Mouse (Mus musculus): Measurements from ENCODE around the gene Creb3l2. TPM values are rescaled to one million over a fixed set of nuclear protein-coding genes. Genes with fewer than 3 reads are reported as not detected.
"Not testable (repeated sequence)": the region's sequence is repeated elsewhere in the genome, so short reads cannot be mapped to it uniquely, and the experiment has no call there.

The Creb3l2 gene
- total RNA-seq, 2 experiments from 2014 or later = 5.7 to 6.3 TPM

DNA sequence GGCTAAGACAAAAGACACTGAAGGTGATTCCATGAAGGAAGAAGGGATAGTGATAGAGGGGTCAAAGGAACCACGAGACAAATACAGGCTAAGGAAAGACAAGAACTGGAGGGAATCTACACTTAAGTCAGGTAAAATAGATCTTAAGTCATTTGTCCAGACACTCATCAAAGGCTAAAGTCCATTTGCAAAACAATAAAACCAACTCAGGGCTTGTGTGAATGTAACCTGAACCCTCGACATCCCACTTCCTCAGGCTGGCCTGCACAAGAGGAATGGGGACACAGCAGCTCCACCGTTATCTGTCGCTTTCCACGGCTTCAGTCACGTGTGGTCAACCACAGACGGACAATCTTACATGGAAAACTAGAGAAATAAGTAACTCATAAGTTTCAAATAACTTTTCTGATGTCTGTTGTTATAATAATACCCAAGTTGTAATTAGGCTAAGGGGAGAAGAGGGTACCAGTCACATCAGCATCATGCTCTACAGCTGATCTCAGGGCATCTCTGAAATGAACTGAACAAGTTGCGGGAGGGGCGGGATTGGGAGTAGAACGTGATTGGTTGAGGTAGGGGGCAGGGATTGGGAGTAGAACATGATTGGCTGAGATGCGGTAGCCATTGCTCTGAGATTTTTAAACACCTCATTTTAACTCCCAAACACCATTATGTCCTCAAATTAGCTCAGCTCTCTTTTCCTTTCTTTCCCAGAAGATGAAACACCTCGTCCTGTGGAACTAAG, 63.9 kb downstream of the Creb3l2 start:
- no peak for DNase-seq
- intact Hi-C loops (cut with DNase I) = no loop called here

DNA sequence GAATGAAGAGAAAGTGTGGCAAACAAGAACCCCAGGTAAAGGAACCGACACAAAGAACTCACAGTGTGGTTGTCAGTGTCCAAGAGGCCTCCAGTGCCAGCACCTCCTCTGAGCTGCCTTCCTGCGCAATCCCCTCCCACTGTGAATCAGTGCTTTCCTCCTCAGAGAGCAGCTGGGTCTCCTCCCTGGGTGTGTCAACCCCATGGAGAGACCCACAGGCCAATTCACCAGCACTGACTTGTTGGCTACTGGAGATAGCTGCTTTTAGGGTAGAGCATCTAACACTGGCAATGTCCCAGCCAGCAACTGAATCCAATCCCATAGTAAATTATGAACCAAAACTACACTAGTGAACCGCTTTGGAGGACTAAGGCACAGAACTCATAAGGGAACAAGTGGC, 64.6 kb downstream of the Creb3l2 start:
- intact Hi-C loops (cut with DNase I) = not testable (repeated sequence)

DNA sequence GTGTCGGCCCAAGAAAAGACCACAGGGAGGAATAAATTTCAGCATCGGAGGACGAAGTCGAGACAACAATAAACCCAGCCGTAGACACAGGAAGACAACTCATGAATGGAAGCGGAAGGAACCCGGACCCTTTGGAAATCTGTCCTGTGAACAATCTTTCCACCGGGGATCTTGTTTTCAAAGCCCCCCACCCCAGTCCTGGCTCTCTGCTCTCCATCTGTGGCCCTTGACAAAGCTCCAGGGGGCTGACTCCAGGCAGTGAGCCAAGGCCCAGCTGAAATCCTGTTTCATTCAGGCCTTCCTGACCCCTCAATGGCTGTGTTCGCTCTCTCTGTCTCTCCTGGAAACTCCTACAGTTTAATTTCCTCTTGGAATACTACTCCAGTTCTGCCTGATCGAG, 66.5 kb downstream of the Creb3l2 start:
- DNase-seq = peak; percentile 82
- intact Hi-C loops (cut with DNase I) = no loop called here

More for the DNA sequence above, 64.6 kb downstream of the Creb3l2 start:
- not testable (repeated sequence) for DNase-seq

DNA sequence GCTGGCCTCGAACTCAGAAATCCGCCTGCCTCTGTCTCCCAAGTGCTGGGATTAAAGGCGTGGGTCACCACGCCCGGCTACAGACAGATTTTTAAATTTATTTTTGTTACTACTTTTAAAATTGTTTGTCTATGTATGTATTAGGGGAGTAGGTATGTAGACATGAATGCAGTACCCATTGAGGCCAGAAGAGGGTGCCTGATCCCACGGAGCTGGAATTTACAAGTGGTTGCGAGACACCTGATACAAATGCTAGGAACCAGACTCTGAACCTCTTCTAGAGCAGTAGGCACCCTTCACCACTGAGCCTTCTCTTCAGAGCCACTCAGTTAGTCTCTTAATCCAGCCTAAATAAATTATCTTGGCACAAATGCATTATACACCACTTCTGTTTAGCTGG, 70.6 kb downstream of the Creb3l2 start:
- no peak for DNase-seq
- intact Hi-C loops (cut with DNase I) = no loop called here

DNA sequence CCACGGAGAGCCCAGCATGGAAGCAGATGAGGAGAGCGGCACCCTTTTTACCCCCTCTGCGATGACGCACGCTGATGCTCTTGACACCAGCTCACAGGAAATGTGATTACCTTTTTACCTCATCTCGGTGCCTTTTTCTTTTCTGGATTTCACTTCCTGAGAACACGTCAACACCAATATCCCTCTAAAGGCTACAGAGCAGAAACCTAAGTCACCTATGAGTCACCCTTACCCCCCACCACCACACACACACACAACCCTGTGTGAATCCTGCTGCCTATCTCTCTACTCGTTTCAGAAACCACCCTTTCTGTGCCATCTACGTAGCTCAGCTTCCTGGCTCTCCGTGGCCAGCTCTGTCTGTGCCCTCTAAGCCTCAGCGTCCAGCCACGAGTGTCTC, 71.4 kb downstream of the Creb3l2 start:
- intact Hi-C loops (cut with DNase I) = no loop called here
- DNase-seq = no peak

DNA sequence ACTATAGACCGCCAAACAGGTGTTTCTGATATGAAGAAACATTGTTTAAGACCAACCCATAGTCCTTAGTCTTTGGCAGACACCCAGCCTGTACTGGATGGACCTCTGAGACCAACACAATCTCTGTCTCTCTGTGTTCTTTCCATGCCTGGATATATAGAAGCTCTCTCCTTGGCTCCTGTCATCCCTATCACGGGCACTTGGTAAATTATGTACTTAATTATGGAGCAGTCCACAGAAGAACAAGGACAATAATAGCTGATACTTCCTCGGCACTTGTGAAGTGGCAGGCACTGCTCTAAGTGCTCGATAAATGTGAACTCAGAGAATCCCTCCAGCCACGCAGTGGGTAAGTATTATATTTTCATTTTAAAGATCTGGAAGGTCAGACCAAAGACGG, 72.2 kb downstream of the Creb3l2 start:
- DNase-seq = no peak
- intact Hi-C loops (cut with DNase I) = no loop called here

DNA sequence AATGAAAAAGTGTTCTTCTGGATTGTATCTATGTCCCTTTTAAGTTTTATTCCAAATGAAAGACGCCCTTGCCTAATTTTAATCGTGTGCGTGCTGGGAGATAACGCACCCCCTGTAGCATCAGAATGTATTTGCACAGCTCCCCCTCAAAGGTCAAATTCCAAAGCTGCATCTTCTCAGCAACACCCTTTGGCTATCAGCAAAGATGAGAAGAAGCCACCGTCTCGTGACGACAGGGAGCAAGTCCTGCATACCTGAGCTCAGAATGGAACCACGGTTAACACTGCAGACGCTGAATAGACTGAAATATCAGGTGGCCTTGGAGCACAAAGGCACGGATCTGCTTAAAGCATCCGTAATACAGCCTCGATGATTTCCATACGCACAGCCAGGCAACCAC, 73.7 kb downstream of the Creb3l2 start:
- intact Hi-C loops (cut with DNase I) = no loop called here
- no peak for DNase-seq

DNA sequence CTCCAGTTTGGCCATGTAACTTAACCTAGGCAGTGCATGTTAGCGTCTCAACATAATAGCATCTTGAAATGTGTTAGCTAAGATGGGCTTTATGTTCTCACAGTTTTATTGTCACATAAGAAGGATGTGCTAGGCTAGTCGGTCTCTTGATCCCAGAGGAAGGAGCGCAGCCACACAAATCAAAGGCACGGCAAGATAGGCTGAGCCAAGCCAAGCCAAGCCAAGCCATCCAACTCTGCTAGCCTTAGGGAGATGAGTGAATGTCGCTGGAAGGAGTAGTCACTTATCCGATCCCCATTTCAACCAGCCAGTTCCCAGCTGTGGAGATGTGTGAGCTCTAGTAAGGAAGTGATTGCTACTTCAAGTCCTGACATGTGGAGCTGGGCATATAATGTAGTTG, 75.0 kb downstream of the Creb3l2 start:
- intact Hi-C loops (cut with DNase I) = no loop called here
- DNase-seq = no peak

DNA sequence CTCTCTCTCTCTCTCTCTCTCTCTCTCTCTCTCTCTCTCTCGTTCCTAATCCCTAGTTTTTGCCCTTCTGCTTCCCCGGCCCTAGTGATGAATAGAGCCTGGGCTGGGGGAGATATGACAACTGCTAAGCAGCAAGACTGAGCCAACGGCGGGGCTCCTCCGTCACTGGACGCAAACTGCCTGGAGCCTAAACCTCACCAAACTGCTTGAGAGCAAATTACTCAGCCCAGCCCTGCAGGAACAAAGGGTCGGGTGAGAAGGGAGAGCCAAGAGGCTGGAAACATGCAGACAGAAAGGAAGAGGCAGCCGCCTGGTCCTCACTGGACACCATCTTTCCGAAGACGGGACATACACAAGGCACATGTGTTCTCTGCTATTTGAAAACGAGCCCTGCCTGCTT, 76.8 kb downstream of the Creb3l2 start:
- no peak for DNase-seq
- intact Hi-C loops (cut with DNase I) = no loop called here

DNA sequence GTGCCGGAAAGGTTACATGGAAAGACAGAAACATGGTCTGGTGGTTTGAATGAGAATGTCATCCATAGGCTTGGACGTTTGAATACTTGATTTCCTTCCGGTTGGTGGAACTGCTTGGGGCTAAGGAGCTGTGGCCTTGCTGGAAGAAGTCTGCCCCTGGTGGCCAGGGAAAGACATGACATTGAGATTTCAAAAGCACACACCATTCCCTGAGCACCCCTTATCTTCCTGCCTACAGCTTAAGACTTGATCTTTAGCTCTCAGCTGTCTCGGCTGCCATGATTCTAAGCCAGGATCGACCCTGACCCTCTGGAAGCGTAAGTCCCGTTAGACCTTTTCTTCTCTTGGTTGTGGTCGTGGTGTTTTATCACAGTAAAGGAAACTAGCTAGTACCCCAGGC, 77.6 kb downstream of the Creb3l2 start:
- no peak for DNase-seq
- intact Hi-C loops (cut with DNase I) = no loop called here

DNA sequence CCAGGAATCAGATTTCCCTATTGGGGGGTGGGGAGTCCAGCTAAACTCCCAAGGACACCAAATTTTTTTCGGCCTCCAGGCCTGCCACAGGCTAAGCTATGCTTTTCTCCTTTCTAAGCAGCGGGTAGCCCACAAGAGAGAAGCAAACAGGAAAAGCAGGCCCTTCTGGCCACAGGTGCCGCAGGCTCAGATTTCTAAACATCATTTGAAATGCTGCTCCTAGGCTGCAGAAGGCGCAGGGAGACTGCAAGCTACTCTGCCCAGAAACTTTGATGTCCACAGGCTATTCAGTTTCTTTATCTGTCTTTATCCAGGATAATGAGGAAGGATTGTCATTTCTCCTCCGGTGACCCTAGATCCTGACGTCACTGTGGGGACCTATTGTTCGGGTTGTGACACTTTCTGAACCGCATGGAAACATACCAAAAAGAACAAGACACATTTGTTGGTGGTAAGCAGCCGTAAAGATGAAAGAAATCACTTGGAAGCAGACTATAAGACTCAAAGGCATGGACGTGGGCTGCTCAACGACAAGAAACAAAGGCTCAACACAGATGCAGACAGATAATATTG, 81.0 kb downstream of the Creb3l2 start:
- intact Hi-C loops (cut with DNase I) = no loop called here
- no peak for DNase-seq

DNA sequence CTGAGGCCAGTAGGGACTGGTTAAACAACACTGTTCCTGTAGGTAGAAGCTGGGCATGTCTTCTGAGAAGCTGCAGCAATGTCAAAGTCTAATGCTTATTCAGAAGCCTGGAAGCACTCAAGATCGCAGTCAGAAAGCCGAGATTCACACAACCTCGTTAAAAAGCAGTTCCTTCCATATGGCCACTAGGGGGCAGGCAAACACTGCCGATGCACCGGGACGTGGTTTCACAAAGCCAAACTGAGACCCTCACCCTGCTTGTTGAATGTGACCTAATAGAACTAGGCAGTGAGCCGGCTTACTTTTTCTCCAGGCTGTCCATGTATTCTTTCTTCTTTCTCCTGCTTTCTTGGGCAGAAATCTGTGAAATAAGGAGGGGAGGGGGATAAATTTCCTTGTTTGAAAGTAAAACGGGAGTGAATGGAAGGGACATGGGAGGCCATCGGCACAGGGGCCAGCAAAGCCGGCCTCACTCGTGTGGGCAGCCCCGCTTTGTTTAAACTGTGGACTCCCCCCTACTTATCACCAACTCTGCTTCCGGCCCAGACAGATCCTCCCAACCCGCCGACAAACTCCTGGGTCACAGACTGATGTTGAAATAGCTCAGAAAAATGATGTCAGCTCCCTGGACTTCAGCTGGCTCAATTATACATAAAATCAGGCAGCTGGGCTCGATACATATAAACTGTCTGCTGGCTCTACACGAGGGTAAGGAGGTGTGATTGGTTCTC, 87.3 kb downstream of the Creb3l2 start:
- DNase-seq = peak; percentile 83
- intact Hi-C loops (cut with DNase I) = loop anchor here (1.0 to 5.0 kb wide), 3 partner anchors 94 to 713 kb away; no protein-coding TSS in a partner anchor

DNA sequence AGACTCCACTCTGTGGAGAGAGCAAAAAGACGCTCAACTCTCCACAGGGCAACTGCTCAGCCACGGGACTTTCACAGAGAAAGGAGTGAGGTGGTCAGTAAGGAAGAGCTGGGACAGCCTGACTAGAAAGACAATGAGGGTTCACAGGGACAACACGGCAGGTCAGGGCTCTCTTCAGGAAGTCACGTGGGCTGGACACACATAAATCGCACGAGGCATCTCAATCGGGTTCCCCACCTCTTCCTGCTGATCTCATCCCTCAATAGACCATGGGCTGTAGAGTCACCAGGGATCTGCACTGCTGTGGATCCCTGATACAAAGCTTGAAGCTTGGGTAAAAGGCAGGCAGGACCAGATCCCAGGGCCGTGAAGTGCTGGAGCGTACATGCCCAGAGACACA, 88.3 kb downstream of the Creb3l2 start:
- DNase-seq = no peak
- intact Hi-C loops (cut with DNase I) = loop anchor here (1.0 to 5.0 kb wide), 3 partner anchors 95 to 714 kb away; no protein-coding TSS in a partner anchor

DNA sequence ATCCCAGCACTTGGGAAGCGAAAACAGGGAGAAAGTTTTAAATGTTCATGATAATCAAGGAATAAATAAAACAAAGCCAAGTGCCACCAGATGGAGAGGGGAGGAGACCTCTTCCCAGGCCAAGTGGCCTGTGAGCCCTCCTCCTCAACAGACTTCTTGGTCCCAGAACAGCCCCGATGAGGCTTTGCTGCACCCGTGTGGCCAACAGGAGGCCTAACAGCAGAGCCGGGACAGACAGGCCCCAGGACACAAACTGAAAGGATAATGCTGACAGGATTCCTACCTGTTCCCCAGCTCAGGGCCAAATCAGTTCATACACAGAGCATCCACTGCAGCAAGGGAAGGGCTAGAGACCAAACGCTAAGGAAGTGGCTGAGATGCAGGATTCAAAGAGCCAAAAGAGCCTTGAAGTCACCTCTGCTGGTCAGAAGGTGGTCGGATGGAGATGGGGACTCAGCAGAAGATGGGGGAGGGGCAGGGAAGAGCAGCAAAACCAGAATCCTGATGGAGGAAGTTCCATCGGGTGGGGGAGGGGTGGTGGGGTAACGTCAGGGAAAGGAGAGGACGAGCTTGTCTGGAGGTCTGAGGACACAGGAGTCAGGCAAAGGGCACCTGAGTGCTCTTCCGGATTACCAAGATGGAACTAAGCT, 90.1 kb downstream of the Creb3l2 start:
- peak; percentile 83 for DNase-seq
- intact Hi-C loops (cut with DNase I) = loop anchor here (2.0 to 5.0 kb wide), 3 partner anchors 255 to 715 kb away; no protein-coding TSS in a partner anchor

DNA sequence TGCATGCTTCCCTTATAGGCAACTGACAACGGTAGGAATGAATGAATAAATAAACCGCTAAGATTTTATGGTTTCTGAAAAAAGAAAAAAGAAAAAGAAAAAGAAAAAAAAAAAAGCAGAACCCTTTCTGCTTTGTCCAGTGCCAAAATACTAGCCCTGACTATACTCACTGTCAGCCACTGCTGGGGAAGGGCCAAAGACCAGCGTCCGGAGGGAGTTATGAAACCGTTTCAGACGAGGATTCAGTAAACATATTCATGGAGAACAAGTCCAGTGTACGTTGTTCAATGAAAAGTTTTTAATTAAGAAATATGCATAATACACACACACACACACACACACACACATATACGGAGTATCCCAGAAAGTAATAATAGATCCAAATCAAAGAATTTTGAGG, 91.6 kb downstream of the Creb3l2 start:
- intact Hi-C loops (cut with DNase I) = loop anchor here (2.0 to 5.0 kb wide), 3 partner anchors 253 to 717 kb away; no protein-coding TSS in a partner anchor
- no peak for DNase-seq

DNA sequence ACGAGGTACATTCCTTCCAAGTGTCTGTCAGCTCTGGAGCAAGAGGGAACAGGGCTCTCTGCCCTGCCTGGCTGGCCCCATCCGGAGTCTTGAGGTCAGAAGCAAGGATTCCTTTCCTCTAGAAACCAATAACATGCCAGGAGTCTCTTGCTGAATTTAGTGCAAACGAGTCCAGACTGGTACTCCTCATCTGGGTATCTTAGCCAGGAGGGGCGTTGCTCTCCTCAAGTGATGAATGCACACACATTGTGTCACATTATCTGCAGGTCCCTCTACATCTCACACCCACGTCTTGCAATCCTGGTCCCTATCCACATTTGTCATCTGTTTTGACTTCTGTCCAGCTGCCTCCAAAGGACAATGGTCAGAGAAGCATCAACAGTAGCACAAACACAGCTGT, 94.3 kb downstream of the Creb3l2 start:
- intact Hi-C loops (cut with DNase I) = no loop called here
- DNase-seq = no peak

DNA sequence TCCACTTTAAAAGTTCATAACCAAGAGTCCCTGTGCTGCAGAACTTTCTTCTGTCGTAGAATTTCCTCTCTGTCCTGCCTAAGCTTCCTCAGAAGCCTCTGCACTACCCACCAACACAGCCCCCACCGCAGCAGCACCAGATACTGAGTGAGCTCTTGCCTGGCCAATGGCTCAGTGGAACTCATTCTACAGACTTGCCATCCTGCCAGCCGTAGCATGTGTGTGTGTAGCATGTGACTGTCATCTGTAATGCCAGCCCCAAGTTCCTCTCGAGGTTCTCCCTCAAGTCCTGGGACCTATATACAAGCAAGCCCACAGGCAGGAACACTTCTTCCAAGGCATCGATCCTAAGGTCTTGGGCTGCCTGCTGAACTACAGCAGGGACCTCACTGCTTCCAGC, 103.9 kb downstream of the Creb3l2 start:
- intact Hi-C loops (cut with DNase I) = no loop called here
- DNase-seq = no peak

DNA sequence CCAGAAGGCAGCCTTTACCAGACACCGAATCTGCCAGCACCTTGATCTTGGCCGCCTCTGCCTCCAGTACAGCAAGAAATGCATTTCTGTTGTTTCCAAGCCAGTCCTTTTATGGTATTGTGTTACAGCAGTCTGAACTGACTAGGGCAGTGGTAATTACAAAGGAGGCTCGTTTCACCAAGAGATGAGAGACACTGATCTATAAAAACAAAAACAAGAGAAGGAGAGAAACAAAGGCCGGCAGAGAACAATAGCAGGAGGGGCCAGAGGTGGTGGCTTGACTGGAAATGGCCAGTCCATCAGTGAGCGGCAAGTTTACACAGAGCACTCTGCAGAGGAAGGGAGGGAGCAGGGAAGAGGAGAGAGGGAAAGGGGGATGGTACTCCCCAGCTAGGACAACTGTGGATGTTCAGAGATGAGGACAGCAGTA, 105.1 kb downstream of the Creb3l2 start:
- intact Hi-C loops (cut with DNase I) = no loop called here
- DNase-seq = no peak

DNA sequence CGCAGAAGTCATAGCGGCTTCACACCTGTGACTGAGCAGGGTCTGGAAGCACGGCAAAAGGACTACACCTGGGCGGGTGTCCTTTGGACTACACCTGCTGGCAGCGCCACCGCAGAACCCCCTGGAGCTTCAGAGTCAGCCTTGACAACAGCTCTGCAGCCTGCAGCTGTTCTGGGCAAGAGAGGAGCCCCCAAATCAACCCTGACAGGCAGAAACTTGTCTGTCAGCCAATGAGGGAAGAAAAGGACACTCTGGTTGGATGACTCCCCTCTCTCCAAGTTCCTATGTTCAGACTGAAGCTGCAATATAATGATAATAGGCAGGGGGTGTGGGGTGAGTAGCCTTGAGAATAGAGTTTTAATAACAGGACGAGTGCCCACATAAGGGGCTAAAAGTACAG, 105.6 kb downstream of the Creb3l2 start:
- intact Hi-C loops (cut with DNase I) = no loop called here
- DNase-seq = no peak

DNA sequence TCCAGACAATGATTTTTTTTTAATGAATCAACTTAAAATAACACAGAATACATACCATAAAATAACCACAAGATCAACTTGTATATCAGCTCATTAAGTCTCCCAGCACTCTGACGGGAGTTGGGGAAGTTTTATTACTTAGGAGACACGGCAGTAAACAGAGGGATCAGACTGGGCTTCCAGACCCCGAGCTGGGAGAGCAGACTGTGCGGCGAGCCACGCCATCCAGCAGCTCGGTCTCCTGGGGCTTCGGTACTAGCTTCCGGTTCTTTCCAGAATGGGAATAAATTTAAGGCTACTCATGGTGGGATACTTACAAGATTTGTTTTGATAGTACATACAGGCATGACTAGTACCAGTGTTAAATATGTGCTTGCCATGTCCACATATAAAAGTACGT, 109.1 kb downstream of the Creb3l2 start:
- intact Hi-C loops (cut with DNase I) = no loop called here
- no peak for DNase-seq
